Mouse (Mus musculus): ENCODE results near the gene Olfr872.
"Not testable (repeated sequence)": the region's sequence is repeated elsewhere in the genome, so short reads cannot be mapped to it uniquely, and the experiment has no call there.

The Olfr872 gene

DNA sequence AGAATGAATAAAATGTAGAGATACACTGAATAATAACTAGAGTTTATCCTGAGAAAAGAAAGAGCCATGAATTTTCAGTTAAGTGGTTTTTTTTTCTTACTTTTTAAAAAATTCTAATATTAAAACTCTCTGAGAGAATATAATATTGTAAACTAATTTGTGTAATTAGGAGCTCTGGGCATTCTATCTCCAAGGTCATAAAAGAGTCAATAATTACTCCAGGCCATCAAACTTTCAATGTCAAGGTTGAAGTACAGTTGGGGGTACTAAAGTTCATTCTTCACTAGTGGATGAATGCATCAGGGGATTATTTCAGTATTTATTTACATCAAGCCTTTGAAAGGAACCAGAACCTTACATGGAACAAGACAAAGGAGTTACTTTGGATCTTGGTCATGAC, at the start of gene Olfr872:
Gene Olfr872, plus strand, starts transcription at position 301 of the 400 bp plus-strand sequence.
- DNase-seq (ENCODE audit: inconsistent ontology term): no peak

DNA sequence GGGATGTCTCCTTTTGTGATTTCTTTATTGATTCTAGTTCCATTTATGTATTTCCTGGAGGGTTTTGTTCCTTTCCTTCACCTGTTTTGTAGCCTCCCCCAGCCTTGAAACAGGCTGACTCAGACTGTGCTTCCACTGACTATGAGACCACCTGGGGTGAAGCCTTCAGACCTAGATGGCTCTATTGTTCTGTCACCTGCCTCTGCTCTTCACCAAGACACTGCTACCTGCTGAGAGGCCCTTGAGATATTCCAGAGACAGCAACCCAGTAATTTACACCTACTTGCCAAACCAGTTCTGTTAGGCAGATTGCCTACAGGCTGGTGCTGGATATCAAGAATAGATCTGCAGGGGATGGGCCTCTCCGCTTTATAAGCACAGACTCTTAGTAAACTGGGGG, 34.8 kb upstream of the Olfr872 start:
- no peak for DNase-seq (ENCODE audit: inconsistent ontology term)

DNA sequence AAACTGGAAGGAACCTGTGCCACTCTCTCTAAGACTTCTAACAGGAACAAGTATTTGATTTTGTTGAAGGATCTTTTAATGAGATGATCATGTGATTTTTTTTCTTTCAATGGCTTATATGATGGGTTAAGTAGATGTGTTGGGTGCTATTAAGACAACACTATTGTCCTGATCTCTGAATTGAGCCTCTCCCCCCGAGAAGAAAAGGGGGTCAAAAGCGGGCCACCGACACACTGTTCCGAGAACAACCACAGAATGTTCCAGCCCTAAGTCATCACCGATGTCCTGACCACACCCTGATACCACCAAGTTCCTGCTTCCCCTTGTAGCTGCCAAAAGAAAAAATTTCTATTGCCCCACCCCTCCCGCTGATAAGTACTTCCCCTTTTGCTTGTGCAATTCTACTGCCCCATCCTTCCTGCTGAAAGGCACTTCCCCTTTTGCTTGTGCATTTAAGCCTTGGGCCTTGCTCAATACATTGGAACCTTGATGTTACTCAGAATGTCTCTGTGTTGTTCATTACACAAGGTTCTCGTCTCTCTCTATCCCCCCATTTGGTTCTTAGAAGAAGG, 33.4 kb upstream of the Olfr872 start:
- not testable (repeated sequence) for DNase-seq (ENCODE audit: inconsistent ontology term)

DNA sequence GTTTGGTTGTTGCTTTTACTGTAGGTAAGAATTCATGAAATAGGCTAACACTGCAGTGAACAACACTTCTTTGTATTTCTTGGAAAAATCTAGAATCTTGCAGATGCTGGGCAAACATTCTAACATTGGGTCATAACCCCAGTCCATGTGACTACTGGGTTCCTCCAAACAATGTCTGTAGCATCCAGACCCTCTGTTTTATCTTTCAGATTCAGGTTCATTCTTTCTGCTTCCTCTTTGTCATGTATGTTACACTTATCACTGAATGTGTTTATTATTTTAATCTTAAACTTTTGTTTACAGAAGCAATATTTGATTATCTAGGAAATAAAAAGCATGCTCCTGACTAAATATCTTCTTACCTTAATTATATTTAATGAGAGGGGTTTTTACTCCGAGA, 26.1 kb upstream of the Olfr872 start:
- DNase-seq (ENCODE audit: inconsistent ontology term): no peak

DNA sequence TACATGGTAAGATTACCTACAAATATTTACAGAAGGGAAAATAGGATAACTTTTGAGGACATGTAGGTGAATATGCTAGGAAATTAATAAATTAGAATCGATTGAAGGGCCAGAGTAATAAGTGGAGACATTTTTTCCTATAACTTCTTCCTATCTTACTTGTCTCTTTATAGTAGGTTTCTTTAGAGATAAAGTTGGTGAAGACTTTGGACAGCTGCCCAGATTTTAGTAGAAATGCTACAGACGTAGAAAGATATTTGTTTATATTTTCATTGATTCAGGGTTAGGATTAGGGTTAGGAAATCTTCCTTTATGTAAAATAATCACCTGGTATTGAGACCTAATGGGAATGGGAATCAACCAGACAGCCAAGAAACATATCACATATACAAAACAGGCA, 25.4 kb upstream of the Olfr872 start:
- DNase-seq (ENCODE audit: inconsistent ontology term): no peak

DNA sequence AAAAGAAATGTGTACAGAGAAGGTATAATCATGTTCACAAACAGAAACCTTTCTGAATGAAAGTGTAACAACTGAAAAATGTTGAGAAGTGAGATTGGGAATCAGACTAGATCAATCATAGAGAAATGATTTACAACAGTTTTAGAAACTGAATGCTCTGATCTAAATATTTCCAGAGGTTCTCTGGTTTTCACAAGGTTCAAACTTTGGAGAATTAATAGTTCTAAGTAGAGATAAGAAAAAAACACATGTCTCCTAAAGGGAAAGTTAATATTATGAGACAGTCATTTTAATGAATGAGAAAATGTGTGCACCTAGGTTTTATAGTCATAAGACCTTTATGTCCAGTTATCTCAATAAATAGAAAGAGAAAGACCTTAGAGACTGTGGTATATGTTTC, 25.0 kb upstream of the Olfr872 start, which contains the start of gene Olfr871:
Gene Olfr871, plus strand, starts transcription at position 301 of the 400 bp plus-strand sequence.
- no peak for DNase-seq (ENCODE audit: inconsistent ontology term)

DNA sequence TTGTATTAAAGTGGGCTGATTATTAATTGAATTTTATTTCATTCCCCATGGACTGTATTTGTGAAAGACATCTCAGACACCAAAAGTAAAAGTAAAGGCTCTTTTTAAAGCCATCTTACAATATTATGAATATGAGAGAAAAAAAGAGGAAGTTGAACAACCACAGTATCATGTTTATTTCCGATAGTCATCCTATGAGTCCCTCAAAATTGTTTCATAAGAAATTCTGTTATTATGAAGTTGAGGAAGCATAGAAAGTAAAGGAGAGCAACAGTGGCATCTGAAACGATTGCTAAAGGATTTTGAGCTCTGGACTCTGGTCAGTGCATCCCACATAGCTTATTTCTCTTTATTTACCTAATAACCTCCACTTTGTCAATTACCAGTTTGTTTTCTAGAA, 459 bp downstream of the Olfr872 start:
- no peak for DNase-seq (ENCODE audit: inconsistent ontology term)

DNA sequence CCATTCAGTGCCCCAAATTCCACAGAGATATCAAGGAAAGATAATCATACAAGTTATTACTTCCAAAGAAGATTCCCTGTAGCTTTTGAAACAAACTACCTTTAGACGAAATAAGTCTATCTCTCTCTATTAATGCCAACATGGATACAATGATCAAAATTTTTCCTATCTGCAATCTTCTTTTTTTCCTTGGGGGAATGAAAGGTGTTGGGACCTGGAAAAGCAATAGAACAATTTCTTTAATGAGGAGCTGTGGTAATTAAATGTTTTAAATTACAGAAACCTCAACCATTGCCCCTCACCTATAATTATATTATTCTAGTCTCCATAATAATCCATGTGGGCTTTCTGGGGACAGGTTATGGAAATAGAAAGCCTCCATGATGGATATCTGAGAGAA, 45.1 kb downstream of the Olfr872 start, which contains the start of gene Olfr39:
Gene Olfr39, plus strand, starts transcription at position 301 of the 400 bp plus-strand sequence.
- DNase-seq (ENCODE audit: inconsistent ontology term): no peak

DNA sequence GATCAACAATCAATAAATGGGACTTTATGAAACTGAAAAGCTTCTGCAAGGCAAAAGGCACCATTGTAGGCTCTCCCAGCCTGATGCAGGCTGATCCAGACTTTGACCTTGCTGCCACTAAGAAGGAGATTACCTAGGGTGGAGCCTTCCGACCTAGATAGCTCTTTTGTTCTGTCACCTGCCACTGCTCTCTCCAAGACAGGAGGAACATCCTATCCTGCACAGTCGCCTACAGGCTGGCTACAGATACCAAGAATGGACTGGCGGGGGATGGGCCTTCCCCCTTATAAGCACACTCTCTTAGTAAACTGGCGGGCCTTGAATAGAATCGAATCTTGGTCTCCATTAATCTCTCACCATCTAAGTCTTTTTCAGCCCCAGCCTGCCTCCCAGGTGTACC, 58.6 kb downstream of the Olfr872 start:
- DNase-seq (ENCODE audit: inconsistent ontology term): not testable (repeated sequence)

DNA sequence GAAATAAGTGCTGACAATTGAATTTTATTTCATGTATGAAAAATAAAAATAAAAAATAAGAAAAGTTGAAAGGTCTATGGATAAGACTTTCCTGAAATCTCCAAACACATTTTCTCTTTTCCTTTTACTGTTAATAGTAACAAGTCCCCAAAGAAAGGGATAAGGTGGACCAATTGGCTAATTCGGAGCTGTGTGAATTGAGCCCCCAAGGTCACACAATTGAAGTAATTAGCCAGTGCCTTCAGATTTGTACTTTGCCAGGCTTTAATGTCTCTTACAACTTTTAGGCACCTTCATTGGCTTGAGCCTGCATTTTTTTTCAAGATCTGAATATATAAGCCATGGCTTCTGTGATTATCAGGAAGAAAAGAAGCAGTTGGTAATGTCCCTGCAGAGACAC, 61.3 kb downstream of the Olfr872 start, which contains the start of gene Olfr873:
Gene Olfr873, plus strand, starts transcription at position 301 of the 400 bp plus-strand sequence.
- no peak for DNase-seq (ENCODE audit: inconsistent ontology term)
